Mouse (Mus musculus) thymus, postnatal 25 days (tissue): ENCODE data around the gene Tigd2.
"Not testable (repeated sequence)": the region's sequence is repeated elsewhere in the genome, so short reads cannot be mapped to it uniquely, and the experiment has no call there.

Experiments used
- DNase-seq: peaks from one replicate; pipeline ENCODE4 v3.0.0; 2022

Gene Tigd2

DNA sequence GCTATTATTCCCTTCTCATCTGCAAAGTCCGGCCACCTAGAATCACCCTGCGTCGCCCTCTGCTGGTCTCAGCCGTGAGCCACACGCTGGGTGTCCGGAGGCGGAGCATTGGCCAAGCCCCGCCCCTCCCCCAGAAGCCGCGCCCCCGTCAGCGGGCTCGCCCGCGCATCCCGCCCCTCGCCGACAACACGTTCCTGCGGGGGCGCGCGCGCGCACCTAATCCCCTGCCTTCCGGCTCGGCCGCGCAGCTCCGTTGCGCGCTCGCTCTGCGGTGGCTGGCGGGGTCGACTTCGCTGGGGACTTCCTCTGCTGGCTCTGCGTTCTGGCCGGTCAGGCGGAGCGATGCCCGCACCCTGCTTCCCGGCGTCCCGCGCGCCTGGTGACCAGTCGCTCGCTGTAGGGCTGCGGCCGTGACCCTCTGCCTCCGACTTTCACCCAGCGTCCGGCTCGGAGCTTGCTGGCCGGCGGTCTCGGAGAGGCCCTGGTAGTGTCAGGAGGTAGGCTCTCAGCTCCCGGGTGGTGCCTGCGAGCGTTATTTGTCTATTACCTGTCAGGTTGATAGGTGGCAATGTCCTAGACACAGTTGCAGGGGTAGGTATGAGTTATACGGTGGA, at the start of gene Tigd2:
Gene Tigd2 (plus strand): TSS at position 186 of the 614 bp plus-strand sequence.
- DNase-seq = peak; percentile 93

DNA sequence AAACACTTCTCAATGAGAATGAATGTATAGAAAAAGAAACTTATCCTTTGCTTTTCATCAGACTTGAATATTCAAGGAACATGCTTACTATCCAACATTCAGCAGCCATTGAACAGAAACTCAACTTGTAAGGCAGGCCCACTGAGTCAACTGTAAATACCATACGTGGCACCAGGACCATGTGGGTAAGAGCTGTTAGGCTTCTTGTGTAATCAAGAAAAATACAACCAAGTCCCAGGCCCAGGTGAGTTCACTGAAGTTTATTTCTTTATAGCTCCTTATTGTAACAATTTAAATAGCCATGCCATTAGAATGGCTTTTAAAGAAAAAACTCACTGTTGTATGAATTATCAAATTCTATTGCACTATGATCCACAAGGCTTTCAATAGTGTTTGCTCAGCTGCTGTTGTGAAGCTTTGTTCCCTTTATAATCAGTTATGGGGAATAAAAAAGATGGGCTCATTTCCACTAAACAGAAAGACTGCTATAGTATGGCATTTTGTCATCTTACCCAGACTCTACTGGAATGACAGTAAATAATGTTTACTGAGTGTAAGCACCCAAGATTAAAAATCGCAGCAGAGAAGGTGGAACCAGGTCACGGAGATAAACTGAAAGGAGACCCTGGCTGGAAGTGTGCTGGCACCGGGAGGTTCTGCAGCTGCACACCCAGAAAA, 46.7 kb upstream of the Tigd2 start:
- DNase-seq = no peak

DNA sequence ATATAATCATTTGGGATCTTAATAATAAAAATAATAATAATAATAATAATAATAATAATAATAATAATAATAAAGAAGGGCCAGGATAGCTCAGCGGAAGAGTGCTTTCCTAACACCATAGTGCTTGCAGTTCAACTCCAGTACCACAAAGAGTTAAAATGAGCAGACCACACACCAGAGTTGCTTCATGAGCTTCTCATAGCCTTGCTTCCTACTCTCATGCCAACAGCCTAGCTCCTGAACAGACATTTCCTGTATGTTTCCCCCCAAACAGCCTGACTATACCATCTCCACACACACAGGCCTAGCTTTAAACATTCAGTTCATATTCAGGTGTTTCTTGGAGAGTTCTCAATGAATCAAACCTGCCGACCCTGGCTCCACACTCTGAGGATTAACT, 45.8 kb upstream of the Tigd2 start:
- DNase-seq = no peak

DNA sequence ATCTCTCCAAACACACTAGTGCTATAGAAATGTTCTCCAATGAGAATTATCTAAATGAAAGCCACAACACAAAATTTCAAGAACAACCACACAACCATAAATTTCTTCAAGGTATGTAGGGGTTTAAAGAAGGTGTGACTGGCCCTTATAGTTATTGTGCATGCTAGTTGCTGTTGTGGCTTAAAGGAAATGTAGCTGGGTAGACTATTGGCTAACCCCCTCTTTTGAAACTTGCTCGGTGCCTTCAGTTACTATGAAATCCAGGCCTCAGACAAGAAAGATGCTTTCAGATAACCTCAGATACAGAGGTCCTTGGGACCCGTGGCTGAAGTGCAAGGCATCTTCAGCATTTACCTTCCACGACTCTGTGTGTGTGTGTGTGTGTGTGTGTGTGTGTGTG, 45.3 kb upstream of the Tigd2 start:
- no peak for DNase-seq

DNA sequence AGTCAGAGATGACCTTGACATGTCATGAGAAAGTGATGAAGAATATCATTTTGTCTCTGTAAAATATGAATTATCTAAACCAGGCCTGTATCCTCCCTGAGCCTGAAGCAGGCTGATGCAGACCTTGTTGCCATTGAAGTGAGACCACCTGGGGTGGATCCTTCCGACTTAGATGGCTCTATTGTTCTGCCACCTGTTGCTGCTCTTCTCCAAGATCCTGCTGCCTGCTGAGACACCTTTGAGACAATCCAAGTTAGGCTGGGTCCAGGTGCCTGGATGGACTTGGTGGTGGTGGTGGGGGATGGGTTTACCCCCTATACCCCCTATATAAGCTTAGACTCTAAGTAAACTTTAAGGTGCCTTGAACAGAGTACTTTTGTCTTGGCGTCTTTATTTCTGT, 39.7 kb upstream of the Tigd2 start:
- DNase-seq = no peak

DNA sequence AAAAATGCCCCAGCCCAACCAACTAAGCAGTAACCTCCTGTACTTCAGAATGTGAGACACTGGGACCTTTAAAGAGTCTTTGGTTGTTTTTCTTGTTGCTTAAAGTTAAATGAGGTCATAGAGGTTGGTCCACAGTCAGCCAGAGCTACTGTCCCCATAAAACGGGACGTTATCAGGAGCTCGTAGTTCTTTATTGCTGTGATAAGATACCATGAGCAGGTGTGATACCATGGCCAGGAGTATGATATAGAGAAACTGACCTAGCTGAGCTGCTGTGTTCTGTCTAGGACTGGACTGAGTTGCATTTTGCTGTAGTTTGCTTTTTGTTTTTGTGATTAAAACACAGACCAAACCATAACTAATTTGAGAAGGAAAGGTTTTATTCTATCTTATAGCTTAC, 37.4 kb upstream of the Tigd2 start:
- DNase-seq = no peak

DNA sequence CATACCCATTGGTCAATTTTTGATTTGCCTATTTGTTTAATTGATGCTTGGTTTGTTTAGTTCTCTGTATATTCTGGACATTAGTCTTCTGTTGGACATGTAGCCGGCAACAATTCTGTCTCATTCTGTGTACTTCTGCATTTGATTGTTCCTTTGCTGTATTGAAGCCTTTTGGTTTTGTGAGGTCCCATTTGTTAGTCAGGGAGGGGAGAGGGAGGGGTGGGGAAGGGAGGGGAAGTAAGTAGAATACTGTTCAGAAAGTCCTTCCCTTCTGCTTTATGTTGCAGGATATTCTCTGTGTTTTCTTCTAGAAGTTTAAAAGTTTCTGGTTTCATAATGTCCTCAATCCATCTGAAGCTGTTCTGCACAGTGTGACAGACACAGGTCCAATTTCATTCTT, 34.7 kb upstream of the Tigd2 start:
- DNase-seq = no peak

DNA sequence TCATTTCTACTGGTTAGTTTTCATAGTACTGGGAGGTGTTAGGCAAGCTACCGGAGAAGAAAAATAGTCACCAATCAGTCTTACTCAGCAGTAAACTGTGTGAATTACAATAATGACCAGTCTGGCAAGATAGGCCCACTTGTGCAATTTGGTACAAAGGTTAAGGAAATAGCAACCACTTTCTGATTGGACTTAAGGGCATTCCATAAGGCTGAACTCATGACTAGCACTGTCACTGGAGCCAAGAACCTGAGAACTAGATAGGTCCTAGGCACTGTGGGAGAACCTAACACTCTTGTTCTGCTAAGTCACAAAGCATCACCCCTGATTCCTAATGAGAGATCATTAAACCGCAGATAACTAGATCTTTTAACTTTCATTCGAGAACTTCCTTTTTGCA, 30.6 kb upstream of the Tigd2 start:
- no peak for DNase-seq

DNA sequence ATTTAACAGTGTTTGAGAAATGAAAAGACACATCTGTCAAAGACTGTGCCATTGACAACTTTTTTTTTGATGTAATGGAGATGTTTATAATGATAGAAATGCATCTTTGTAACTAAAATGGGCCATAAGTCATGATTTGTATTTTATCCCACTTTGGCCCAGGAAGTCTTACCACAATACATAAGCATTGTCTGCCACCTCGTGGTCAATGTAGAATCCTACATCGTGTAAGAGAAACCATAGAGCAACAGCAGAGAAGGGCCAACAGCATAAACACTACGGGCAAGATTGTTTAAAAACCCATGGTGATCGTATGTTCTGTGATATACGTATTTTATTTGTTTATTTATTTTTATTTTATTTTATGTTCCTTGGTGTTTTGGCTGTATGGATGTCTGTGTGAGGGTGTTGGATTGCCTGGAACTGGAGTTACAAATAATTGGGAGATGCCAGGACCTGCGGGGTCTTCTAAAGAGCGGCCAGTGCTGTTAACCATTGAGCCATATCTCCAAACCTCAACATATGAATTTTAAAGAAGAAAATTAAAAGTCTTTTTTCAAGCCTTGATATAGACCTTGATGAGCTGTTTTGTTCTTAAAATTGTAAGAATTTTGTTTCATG, 28.2 kb upstream of the Tigd2 start:
- DNase-seq = peak; percentile 53

DNA sequence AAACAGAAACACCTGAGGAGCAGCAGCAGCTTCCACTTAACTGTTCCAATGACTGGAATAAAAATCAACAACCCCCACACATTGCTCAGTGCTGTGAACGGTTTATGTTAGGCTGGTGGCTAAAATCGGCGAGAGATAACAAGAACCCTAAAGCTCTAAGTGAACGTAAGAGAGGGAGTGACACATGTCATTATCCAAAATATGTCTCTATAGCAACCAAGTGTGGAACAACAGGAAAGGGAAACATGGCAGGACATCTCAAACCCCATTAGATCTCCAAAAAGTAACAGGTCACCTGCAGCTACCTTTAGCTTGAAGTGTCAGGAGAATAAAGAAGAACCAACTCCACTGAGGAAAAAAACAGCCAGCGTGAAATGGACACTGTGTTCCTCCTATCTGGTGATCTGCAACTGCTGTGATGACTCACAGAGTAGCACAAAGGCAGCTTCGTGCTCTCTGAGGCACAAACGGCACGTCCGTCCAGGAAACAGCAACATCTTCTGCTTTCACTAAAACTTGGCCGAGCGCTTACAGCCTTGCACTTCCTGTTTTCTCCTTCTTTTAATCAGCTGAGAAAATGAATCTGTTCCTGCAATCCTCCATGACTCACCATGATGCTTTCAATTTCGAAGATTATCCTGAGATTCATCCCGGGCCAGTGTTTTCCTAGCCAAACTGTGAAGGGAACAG, 23.5 kb upstream of the Tigd2 start:
- peak; percentile 9 for DNase-seq

DNA sequence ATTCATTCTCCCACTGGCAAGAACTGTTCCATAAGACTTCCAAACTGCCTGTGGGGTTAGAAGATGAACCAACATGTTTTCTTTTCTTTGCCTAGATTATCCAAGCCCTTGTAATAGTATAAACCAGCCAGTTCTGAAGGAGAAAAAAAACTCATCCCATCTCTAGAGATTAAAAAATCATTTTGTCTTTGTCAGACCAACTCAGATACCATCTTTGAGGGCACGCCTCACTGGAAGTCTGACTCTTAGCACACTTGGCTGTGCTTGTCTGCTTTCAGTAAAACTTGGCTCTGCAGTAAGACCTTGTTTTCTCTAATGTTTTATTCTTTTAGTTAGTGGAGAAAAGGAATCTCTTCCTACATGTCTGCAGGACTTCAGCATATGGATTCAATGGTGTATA, 18.7 kb upstream of the Tigd2 start:
- DNase-seq = no peak

DNA sequence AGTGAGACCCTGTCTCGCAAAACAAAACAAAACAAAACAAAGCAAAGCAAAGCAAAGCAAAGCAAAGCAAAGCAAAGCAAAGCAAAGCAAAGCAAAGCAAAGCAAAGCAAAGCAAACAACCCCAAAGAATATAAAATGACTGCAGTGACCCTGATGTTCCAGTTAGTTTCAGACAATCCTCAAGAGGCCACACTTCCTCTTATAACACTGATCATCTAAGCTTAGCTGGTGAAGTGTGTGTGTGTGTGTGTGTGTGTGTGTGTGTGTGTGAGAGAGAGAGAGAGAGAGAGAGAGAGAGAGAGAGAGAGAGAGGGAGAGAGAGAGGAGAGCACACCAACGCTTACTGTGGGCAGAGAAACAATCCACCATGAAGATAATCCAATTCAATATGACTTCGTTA, 14.2 kb upstream of the Tigd2 start:
- DNase-seq = not testable (repeated sequence)

DNA sequence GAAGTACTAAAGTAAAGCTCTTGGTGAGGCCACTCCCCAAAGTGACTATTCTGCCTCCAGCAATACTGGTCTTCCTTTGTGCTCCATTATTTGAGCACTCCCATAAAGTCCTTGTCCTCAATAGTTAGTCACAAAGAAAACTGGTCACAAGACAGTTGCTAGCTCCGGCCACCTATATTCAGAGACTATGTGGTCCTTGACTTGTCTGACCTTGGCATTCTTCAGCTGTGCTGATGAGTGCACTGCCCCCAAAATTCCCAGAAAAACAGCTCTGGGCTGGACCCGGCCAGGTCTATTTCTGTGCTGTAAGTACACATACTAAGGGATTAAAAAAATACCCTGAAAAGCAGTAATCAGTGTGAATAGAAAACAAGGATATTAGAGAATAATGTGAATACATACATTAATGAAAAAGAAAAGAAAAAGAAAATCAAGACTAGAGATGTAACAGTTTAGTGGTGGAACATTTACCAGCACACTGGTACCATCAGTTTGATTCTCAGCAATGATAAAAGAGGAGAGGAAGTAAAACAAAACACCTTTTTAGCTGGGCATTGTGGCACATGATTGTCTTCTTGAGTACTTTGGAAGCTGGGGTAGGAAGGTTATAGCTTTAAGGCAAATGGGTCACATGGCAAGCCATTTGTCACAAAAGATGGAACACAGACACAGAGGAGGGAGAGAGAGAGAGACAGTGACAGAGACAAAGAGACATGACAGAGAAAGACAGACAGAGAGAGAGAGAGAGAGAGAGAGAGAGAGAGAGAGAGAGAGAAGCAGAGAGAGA, 12.6 kb upstream of the Tigd2 start:
- DNase-seq = no peak

DNA sequence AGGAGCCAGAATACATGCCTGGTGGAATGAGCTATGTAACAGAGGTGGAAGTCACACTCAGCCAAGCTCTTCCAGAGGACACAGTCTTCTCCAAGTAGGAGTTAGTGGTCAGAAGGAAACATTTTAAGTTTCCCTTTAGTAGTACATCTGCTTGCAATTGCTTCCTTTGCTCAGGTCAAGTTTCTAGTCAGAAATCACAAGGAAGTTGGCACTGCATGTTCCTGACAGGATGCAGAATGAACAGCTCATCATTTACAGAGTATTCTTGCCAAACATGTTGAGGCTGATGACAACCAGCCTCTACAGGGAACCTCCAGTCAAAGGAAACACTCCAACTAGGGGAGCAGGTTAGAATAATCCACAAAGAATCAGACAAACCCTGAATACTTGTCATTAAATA, 11.9 kb upstream of the Tigd2 start:
- DNase-seq = no peak

DNA sequence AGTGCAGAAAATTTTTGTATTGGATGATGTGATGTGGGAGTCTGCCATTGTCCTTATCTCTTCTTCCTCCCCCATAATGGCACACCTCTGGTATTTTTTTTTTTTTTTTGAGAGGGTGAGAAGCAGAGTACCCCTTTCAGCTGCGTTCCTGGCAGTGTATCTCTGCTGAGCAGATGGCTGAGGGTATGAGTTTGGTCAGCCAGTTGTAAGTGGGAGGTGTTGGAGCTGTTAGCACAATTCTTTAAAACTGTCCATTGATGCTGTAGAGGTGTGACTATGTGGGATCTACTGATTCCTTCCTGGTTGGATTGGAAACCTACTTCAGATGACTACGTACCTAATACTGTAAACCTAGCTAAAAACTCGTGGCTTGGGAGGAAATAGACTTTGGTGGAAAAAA, 10.3 kb upstream of the Tigd2 start:
- DNase-seq = no peak

DNA sequence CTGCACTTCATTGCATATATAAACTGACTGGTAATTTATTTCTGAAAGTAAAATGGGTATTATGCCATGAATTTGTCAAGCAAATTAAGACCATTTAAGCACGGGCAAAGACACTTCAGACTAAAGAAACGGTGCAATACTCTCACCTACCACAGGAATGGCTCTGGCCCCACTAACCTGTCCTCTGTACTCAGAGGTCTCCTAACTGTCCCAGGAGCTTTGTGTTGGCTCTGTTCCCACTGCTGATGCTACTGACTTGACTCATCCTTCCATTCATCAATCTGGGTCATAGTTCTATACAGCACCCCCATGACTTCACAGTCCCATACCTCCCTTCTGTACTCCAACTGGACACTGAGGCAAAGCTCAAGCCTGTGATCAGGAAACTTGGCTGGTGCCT, 9.6 kb upstream of the Tigd2 start:
- no peak for DNase-seq

DNA sequence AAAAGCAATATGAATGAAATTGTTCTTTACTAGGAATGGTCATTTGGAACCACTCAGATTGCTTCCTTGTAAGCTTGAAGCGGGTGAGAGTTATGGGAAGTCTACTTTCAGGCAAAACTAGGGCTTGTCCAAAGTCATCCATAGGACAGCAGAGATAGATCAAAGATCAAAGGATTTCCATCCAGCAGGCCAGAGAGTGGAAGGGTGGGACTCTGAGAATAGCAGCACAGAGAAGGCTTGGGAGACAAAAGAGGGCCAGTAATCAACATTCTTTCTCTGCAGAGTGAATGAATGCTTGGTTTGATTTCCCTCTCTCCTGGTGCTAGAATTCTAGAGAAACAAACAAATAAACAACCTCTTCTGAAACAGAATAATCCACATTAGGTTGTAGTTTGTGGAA, 1.1 kb upstream of the Tigd2 start:
- no peak for DNase-seq

DNA sequence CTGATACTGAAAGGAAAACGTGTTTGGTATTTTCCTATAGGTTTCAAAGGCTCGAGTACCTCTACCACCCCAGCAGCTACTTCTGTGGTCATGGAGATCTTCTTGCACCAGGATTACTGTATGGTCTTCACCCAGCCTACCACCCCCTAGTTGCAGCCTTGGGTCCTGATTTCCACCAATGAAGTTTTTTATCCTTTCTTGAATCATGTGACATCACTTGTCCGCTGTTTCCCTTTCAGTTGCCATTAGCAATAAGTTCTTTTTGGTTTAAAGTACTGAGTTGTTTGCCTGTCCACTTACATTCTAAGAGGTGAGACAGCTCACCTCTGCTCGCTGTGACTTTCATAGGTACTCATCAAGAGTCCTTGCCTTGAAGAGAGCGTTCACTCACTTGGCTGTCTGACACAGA, 633 bp downstream of the Tigd2 start:
- peak; percentile 53 for DNase-seq

DNA sequence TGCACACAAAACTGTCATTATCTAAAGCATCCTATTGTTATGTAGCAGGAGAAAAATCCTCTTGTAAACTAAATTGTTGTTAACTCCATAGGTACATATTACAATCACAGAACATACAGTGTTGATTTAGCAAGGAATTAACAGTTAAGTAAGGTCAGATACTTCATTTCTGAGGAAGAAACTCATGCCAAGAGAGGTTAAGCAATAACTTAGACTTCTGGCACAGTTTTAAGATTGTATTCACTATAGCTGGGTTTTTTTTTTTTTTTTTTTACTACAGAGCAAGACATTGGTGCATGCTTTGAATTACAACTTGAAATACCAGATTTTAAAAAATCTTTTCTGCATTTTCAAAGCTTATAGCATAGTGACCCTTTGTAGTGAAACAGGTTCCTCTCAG, 24.5 kb downstream of the Tigd2 start:
- no peak for DNase-seq

DNA sequence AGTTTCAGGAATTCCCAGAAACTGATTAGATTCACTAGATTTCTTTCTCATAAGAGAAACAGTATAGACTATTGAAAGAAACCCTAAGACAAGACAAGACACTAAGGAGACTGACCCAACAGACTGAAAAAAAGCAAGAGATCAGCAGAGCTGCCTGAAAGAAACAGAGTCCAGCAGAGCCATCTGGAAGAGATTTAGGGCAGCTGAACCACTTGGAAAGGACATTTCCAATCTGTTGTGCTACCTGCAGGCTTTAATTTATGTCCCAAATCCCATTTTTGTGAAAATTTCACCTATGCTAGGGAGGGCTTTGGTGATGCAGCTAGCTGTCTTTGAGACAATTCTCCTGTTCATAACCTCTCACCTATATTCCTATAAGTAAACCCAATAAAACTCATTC, 25.0 kb downstream of the Tigd2 start:
- no peak for DNase-seq

DNA sequence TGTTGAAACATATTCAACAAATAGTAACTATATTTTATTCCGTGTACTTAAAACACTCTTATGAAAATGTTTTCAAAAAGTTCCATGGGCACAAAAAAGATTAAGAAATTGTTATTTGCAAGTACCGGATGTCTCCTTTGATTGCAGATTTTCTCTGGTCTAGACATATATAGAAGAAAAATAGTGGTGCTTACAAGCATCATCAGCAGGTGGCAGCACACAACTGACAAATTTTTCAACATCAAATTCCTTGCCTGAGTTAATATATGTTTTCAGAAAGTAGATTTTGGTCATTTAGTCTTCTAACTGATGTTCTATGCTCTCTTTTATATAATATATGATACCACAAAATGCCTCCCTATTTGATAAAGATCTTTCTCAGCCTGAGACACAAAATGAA, 41.0 kb downstream of the Tigd2 start:
- peak; percentile 60 for DNase-seq

DNA sequence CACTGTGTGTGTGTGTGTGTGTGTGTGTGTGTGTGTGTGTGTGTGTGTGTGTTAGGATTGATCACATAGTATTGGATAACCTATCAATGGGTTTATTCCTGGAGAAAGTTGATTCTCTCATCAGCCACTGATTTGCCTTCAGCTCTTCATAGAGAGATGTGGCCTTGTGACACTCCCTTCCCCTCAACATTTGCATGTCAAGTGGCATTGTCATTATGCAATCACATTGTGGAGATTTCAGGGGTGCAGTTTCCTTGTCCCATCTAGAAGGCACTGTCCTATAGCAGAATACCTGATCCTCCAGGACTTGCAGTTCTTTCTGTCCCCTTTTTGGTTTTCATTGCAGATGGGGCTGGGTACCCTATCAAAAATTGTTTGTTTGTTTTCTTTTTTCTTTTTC, 41.9 kb downstream of the Tigd2 start:
- DNase-seq = no peak

DNA sequence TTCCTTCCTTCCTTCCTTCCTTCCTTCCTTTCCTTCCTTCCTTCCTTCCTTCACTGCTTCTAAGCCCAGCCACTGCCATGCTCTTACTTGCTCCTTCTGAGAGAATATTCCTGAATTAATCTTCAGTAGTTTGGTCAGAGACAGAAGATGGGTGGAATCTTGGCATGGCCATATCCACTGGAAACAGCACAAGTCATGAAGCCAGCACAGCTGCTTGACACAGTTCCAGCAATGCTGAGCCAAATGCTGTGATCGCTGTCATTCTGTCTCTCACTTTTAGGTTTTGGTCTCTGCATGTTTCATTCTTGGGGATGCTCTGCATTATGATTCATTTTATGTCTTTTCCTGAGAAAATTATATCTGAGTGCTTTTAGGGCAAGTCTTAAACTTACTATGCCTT, 47.2 kb downstream of the Tigd2 start:
- no peak for DNase-seq
